Mouse (Mus musculus): Measurements from ENCODE around the gene Xylt1. TPM values are rescaled to one million over a fixed set of nuclear protein-coding genes. Genes with fewer than 3 reads are reported as not detected.

Gene Xylt1
- 2.4 and 2.6 TPM in 2 replicates for polyA plus RNA-seq (2021; fragmentation: Nextera tagmentation)
- long read RNA-seq, experiment 1, partial matches to known transcripts, result 4 of 15 reads
- long read RNA-seq, experiment 1, other reads (novel, unspliced or antisense), result 11 of 15 reads
- long read RNA-seq, experiment 2, partial matches to known transcripts, result 0 of 8 reads
- long read RNA-seq, experiment 2, other reads (novel, unspliced or antisense), result 8 of 8 reads

GRCm38 (mm10) chr7:117380418-117381187 lies at the start of gene Xylt1:
TSS of gene Xylt1 (plus strand) at chr7:117380979.

Measured in left cerebral cortex, adult 6 months (tissue).